Mouse (Mus musculus): ENCODE data around the gene Spry1. TPM values are rescaled to one million over a fixed set of nuclear protein-coding genes. Genes with fewer than 3 reads are reported as not detected.

Gene Spry1
- polyA plus RNA-seq, 1 experiment from 2014 or later = 8.3 TPM

GRCm38 (mm10) chr3:37642681-37643214, 3.0 kb downstream of the Spry1 start:
- Histone ChIP-seq H3K9me3 (no peaks in the 10 kb centered on the region), H3K27me3 (peaks cover 49% of the 10 kb centered on the region), H3K36me3 (peaks cover 17% of the 10 kb centered on the region; the same call in 1 of the 2 replicates), H3K4me1 (peaks cover 20% of the 10 kb centered on the region), H3K9ac (replicated peaks) (peak overlapping the region; percentile 78), H3K4me2 (replicated peaks) (peak overlapping the region; percentile 90), H3K27ac (replicated peaks) (peak overlapping the region; percentile 25; the same call in 1 of the 2 replicates), H3K4me3 (peak overlapping the region; percentile 74)
- WGBS = 72% methylated on average over 21 of the region's 21 CpGs
- no peak for ATAC-seq (ENCODE audit: low FRiP score, low read depth)

- Histone ChIP-seq H3K4me1 (peaks cover 20% of the 10 kb centered on the region), H3K4me3 (peak overlapping the region; percentile 74), H3K9me3 (no peaks in the 10 kb centered on the region), H3K9ac (replicated peaks) (peak overlapping the region; percentile 78; the same call in 1 of the 2 replicates), H3K4me2 (replicated peaks) (peak overlapping the region; percentile 90), H3K36me3 (peaks cover 17% of the 10 kb centered on the region; the same call in 1 of the 2 replicates), H3K27ac (replicated peaks) (peak overlapping the region; percentile 25; the same call in 1 of the 2 replicates), H3K27me3 (peaks cover 53% of the 10 kb centered on the region)
- ATAC-seq (ENCODE audit: low FRiP score, low read depth) = no peak
- 87% methylated on average over 13 of the region's 13 CpGs for WGBS
These were observed 3.7 kb downstream of the Spry1 start for GRCm38 (mm10) chr3:37643411-37643810.

- Histone ChIP-seq H3K27me3 (peaks cover 54% of the 10 kb centered on the region), H3K4me1 (peaks cover 20% of the 10 kb centered on the region), H3K9me3 (no peaks in the 10 kb centered on the region), H3K4me3 (0 out of 2 replicates have a peak overlapping the region, but pooled peaks have one; percentile 5), H3K36me3 (peaks cover 17% of the 10 kb centered on the region; the same call in 1 of the 2 replicates), H3K9ac (replicated peaks) (no peak overlapping the region), H3K27ac (replicated peaks) (no peak overlapping the region), H3K4me2 (replicated peaks) (peak overlapping the region; percentile 90)
- ATAC-seq (ENCODE audit: low FRiP score, low read depth) = no peak
- WGBS = 87% methylated on average over 8 of the region's 8 CpGs
These were observed 4.2 kb downstream of the Spry1 start for GRCm38 (mm10) chr3:37643903-37644302.

- Histone ChIP-seq H3K4me3 (no peak overlapping the region), H3K4me2 (replicated peaks) (no peak overlapping the region)
- 86% methylated on average over 6 of the region's 6 CpGs for WGBS
These were observed 5.3 kb downstream of the Spry1 start for GRCm38 (mm10) chr3:37645061-37645460.

GRCm38 (mm10) chr3:37646221-37646620, 6.5 kb downstream of the Spry1 start:
- H3K27me3 ChIP-seq = peaks cover 51% of the 10 kb centered on the region
- peaks cover 16% of the 10 kb centered on the region for H3K4me1 ChIP-seq
- 92% methylated on average over 9 of the region's 9 CpGs for WGBS
- no peak overlapping the region for H3K4me3 ChIP-seq
- no peak overlapping the region for H3K4me2 ChIP-seq (replicated peaks)
- H3K36me3 ChIP-seq = peaks cover 17% of the 10 kb centered on the region; the same call in 1 of the 2 replicates
- ATAC-seq (ENCODE audit: low FRiP score, low read depth) = no peak
- no peaks in the 10 kb centered on the region for H3K9me3 ChIP-seq
- H3K9ac ChIP-seq (replicated peaks) = no peak overlapping the region
- H3K27ac ChIP-seq (replicated peaks) = no peak overlapping the region

More at GRCm38 (mm10) chr3:37645061-37645460, 5.3 kb downstream of the Spry1 start:
- H3K36me3 ChIP-seq = peaks cover 17% of the 10 kb centered on the region; the same call in 1 of the 2 replicates
- peaks cover 20% of the 10 kb centered on the region for H3K4me1 ChIP-seq
- no peak overlapping the region for H3K27ac ChIP-seq (replicated peaks)
- ATAC-seq (ENCODE audit: low FRiP score, low read depth) = no peak
- H3K9me3 ChIP-seq = no peaks in the 10 kb centered on the region
- peaks cover 57% of the 10 kb centered on the region for H3K27me3 ChIP-seq
- H3K9ac ChIP-seq (replicated peaks) = no peak overlapping the region

- no peak overlapping the region for H3K27ac ChIP-seq (replicated peaks)
- H3K4me3 ChIP-seq = no peak overlapping the region
- 78% methylated on average over 10 of the region's 10 CpGs for WGBS
- no peak overlapping the region for H3K4me2 ChIP-seq (replicated peaks)
- 0 out of 2 replicates have a peak, but pooled peaks cover 9% of the 10 kb centered on the region for H3K4me1 ChIP-seq
- no peak overlapping the region for H3K9ac ChIP-seq (replicated peaks)
- no peak for ATAC-seq (ENCODE audit: low FRiP score, low read depth)
- H3K27me3 ChIP-seq = peaks cover 51% of the 10 kb centered on the region
- H3K9me3 ChIP-seq = no peaks in the 10 kb centered on the region
- peaks cover 17% of the 10 kb centered on the region; the same call in 1 of the 2 replicates for H3K36me3 ChIP-seq
These were observed 7.5 kb downstream of the Spry1 start for GRCm38 (mm10) chr3:37647225-37647624.

GRCm38 (mm10) chr3:37648244-37648643, 8.5 kb downstream of the Spry1 start:
- Histone ChIP-seq H3K4me2 (replicated peaks) (no peak overlapping the region), H3K4me1 (0 out of 2 replicates have a peak, but pooled peaks cover under 1% of the 10 kb centered on the region), H3K4me3 (no peak overlapping the region), H3K9me3 (no peaks in the 10 kb centered on the region), H3K27ac (replicated peaks) (no peak overlapping the region), H3K36me3 (0 out of 2 replicates have a peak, but pooled peaks cover 8% of the 10 kb centered on the region), H3K27me3 (peaks cover 51% of the 10 kb centered on the region), H3K9ac (replicated peaks) (no peak overlapping the region)
- ATAC-seq (ENCODE audit: low FRiP score, low read depth) = no peak
- WGBS = 83% methylated on average over 13 of the region's 13 CpGs

GRCm38 (mm10) chr3:37649281-37649680, 9.5 kb downstream of the Spry1 start:
- Histone ChIP-seq H3K4me1 (peaks cover 5% of the 10 kb centered on the region), H3K9ac (replicated peaks) (no peak overlapping the region), H3K9me3 (no peaks in the 10 kb centered on the region), H3K36me3 (no peaks in the 10 kb centered on the region), H3K4me3 (no peak overlapping the region), H3K4me2 (replicated peaks) (no peak overlapping the region), H3K27ac (replicated peaks) (no peak overlapping the region), H3K27me3 (peaks cover 52% of the 10 kb centered on the region)
- ATAC-seq (ENCODE audit: low FRiP score, low read depth) = no peak
- 83% methylated on average over 6 of the region's 6 CpGs for WGBS

- no peak for ATAC-seq (ENCODE audit: low FRiP score, low read depth)
- Histone ChIP-seq H3K36me3 (no peaks in the 10 kb centered on the region), H3K27ac (replicated peaks) (no peak overlapping the region), H3K27me3 (peaks cover 66% of the 10 kb centered on the region), H3K9ac (replicated peaks) (no peak overlapping the region), H3K9me3 (no peaks in the 10 kb centered on the region), H3K4me3 (no peak overlapping the region), H3K4me2 (replicated peaks) (no peak overlapping the region), H3K4me1 (peaks cover 22% of the 10 kb centered on the region)
- 91% methylated on average over 9 of the region's 9 CpGs for WGBS
These were observed 12.8 kb downstream of the Spry1 start for GRCm38 (mm10) chr3:37652537-37652936.

- Histone ChIP-seq H3K36me3 (no peaks in the 10 kb centered on the region), H3K4me2 (replicated peaks) (peak overlapping the region; percentile 43), H3K4me1 (peaks cover 22% of the 10 kb centered on the region), H3K9ac (replicated peaks) (no peak overlapping the region), H3K27ac (replicated peaks) (no peak overlapping the region), H3K9me3 (no peaks in the 10 kb centered on the region), H3K27me3 (peaks cover 69% of the 10 kb centered on the region), H3K4me3 (peak overlapping the region; percentile 18; the same call in 1 of the 2 replicates)
- ATAC-seq (ENCODE audit: low FRiP score, low read depth) = 0 out of 2 replicates have a peak, but pooled peaks have one; percentile 27
- WGBS = 12% methylated on average over 16 of the region's 16 CpGs
These were observed 14.4 kb downstream of the Spry1 start for GRCm38 (mm10) chr3:37653935-37654729.

GRCm38 (mm10) chr3:37654787-37655186, 15.0 kb downstream of the Spry1 start:
- H3K4me3 ChIP-seq = no peak overlapping the region
- ATAC-seq (ENCODE audit: low FRiP score, low read depth) = no peak
- no peaks in the 10 kb centered on the region for H3K9me3 ChIP-seq
- 68% methylated on average over 6 of the region's 6 CpGs for WGBS
- peak overlapping the region; percentile 43; the same call in 1 of the 2 replicates for H3K4me2 ChIP-seq (replicated peaks)
- H3K27ac ChIP-seq (replicated peaks) = no peak overlapping the region
- H3K27me3 ChIP-seq = peaks cover 72% of the 10 kb centered on the region
- H3K9ac ChIP-seq (replicated peaks) = no peak overlapping the region
- H3K4me1 ChIP-seq = peaks cover 22% of the 10 kb centered on the region
- no peaks in the 10 kb centered on the region for H3K36me3 ChIP-seq

All from midbrain, embryonic 12.5 days (tissue).